Mouse (Mus musculus) forebrain, embryonic 10.5 days (tissue): ENCODE measurements at regions not wholly inside any gene's neighbourhood (a gene's known extent, or its start where the extent isn't known, plus 50 kb on each side); places are given as distances from the start of the nearest gene placed in this dataset.

Source experiments
- DNase-seq: peaks from one replicate; pipeline ENCODE4 v3.0.0-alpha.2; 2017; ENCODE audit warnings: low spot score; ENCODE audit errors: extremely low spot score
- H3K27ac ChIP-seq: fragments of 300-500 bp; sonication (generic); 2 replicates; pipeline ENCODE4 v1.5.1; 2016; ENCODE audit warnings: mild to moderate bottlenecking
- H3K27me3 ChIP-seq: fragments of 300-500 bp; sonication (generic); 2 replicates; pipeline ENCODE4 v1.6.1; 2016; ENCODE audit warnings: mild to moderate bottlenecking; ENCODE audit not compliant: poor library complexity, severe bottlenecking
- H3K36me3 ChIP-seq: fragments of 300-500 bp; sonication (generic); replicated peaks from 2 replicates; pipeline ENCODE4 v1.6.1; 2016; ENCODE audit warnings: mild to moderate bottlenecking, moderate library complexity
- H3K4me1 ChIP-seq: fragments of 300-500 bp; sonication (generic); 2 replicates; pipeline ENCODE4 v1.6.1; 2016
- H3K4me3 ChIP-seq: fragments of 300-500 bp; sonication (generic); 2 replicates; pipeline ENCODE4 v1.5.1; 2016; ENCODE audit warnings: mild to moderate bottlenecking, moderate library complexity
- H3K9me3 ChIP-seq: fragments of 300-500 bp; sonication (generic); 2 replicates; pipeline ENCODE4 v1.6.1; 2016; ENCODE audit warnings: mild to moderate bottlenecking, moderate library complexity
- WGBS: fragments of 180-500 bp; shearing (Covaris S2); methylation state at CpG from one replicate; pipeline ENCODE4 v1.1.7; 2016; 5-methylcytosine and 5-hydroxymethylcytosine counted together

DNA sequence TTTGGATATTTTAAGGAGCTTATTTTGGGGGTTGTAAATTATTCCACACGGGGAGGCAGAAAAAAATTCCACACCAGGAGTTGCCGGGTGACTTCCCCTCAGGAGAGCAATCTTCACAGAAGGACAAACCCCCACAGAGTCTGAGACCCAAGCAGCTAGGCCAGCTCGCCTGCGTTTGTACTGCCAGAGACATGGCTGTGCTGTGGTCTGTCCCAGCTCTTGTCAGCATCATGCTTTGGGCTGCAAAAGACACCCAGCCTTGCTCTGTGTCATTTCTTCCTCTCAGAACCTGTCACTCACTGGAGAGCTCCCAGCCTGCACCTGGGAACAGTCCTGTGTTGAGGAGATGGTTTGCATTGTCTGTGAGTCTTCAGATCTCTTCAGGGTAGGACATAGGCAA, 224.5 kb downstream of the Sec61b start:
- Histone ChIP-seq H3K27ac (peak overlapping the region; percentile 40; the same call in 1 of the 2 replicates), H3K36me3 (no peaks in the 10 kb centered on the region), H3K4me3 (no peak overlapping the region), H3K4me1 (peaks cover 13% of the 10 kb centered on the region), H3K9me3 (no peaks in the 10 kb centered on the region), H3K27me3 (no peaks in the 10 kb centered on the region)
- no peak for DNase-seq
- 72% methylated on average over 4 of the region's 4 CpGs for WGBS

DNA sequence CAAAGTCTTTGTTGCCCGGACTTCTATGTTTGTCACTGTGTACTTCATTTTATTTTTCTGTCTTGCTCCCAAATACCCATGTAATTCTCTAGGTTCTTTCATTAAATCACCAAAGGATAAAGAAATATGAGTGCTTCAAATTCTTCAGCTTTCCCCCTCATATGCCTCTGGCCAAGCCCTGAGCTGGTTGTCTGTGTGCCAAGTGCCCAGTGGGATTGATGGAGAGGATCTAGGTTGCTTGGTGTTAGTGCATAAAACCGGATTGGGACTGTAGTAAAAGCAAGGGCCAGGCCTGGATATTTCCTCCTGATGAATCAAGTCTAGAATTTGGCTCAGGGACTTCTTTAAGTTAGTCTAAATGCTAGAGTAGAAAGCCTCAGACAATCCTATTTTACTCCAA, 229.0 kb downstream of the Sec61b start:
- Histone ChIP-seq H3K27me3 (no peaks in the 10 kb centered on the region), H3K9me3 (no peaks in the 10 kb centered on the region), H3K4me1 (peaks cover 9% of the 10 kb centered on the region), H3K4me3 (no peak overlapping the region), H3K36me3 (no peaks in the 10 kb centered on the region), H3K27ac (no peak overlapping the region)
- 91% methylated on average over 2 of the region's 2 CpGs for WGBS
- DNase-seq: no peak

DNA sequence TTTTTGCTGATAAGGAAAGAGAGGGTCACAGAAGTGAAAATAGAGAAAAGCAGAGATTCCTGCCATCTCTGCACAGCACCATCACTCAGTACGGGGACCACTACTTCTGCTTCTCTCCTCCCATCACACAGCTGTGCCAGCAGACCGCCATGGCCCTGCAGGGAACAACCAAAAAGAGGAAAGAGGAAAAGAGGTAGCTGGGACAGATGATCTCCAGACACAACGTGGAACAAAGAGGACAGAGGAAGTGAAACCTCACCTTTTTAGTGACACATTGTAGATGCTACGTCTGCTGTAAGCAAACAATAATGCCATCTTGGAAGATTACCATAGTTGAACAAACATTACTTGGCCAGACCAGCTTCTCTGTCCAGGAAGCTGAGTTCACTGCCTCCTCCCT, 230.1 kb downstream of the Sec61b start:
- no peak overlapping the region for H3K4me3 ChIP-seq
- no peak overlapping the region for H3K27ac ChIP-seq
- H3K4me1 ChIP-seq: no peaks in the 10 kb centered on the region
- 85% methylated on average over 4 of the region's 4 CpGs for WGBS
- no peaks in the 10 kb centered on the region for H3K27me3 ChIP-seq
- DNase-seq: no peak
- H3K36me3 ChIP-seq: no peaks in the 10 kb centered on the region
- no peaks in the 10 kb centered on the region for H3K9me3 ChIP-seq

DNA sequence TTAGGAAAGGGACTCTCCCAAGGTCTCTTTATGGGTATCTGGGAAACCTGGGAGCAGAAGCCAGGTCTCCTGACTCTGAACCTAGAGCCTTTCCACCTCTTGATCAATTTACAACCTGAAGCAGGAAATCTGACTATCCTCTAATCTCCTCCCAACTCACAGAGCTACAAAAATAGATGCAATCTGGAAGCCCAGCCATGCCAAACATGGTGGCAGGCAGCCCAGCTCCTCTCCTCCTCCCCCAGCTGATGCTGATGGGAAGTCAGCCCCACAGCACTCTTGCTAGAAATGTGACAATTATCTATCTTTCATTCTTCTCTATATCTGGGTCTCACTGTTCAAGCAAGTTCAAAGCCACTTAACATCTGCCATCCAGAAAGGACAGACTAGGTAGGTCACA, 233.5 kb downstream of the Sec61b start:
- H3K4me3 ChIP-seq: no peak overlapping the region
- H3K4me1 ChIP-seq: no peaks in the 10 kb centered on the region
- no peak overlapping the region for H3K27ac ChIP-seq
- DNase-seq: no peak
- H3K27me3 ChIP-seq: no peaks in the 10 kb centered on the region
- no peaks in the 10 kb centered on the region for H3K36me3 ChIP-seq
- H3K9me3 ChIP-seq: no peaks in the 10 kb centered on the region

DNA sequence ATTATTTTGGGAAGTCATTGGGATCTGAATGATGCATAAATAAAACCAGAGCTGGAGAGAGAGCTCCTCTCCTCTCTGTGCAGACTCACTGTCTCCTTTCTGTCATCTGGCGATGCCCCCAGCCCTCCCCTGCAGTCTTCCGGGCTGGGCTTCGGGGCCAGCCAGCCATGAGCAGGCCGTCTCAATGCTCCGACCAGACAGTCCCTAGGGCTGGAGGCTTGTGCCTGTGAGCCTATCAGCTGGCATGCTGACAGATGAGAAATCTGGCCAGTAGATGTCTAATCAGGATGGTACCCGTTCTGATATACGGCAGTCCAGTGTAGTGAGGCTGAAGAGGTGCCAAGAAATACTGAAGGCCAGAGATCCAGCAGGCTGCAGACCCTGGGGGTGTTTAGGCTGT, 238.9 kb downstream of the Sec61b start:
- no peak for DNase-seq
- H3K36me3 ChIP-seq: no peaks in the 10 kb centered on the region
- H3K9me3 ChIP-seq: no peaks in the 10 kb centered on the region
- H3K4me1 ChIP-seq: no peaks in the 10 kb centered on the region
- H3K27ac ChIP-seq: no peak overlapping the region
- no peaks in the 10 kb centered on the region for H3K27me3 ChIP-seq
- 88% methylated on average over 7 of the region's 7 CpGs for WGBS
- H3K4me3 ChIP-seq: no peak overlapping the region

DNA sequence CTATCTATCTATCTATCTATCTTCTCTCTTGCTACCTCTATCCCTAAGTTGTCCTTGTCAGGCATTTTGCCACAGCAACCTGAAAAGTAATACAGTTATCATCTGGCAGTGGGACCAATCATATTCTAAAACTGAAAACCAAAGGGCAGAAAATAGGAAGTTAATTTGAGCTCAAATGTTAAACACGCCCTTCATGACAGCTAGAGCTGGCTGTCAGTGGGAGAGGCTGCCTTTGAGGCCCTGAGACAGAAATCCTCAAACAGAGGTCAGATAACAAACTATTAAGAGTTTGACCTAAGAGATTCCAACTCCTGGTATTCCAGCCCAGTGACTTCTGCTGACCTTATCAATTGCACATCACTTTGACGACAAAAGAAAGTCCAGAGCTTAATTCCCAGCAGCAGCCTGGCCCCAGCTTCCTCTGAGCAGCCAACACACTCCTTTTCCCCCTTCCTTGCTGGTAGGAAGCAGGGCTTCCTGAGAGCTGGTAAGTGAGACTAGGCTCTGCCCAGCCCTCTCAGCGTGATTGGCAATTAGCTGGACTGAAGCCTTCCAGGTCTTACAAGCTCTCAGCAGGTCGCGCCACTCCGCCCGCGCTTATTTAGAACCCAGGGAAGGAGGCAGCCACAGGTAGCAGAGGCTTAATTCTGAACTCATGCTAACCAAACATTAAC, 250.0 kb downstream of the Sec61b start:
- Histone ChIP-seq H3K27me3 (peaks cover 51% of the 10 kb centered on the region), H3K9me3 (no peaks in the 10 kb centered on the region; the same call in 1 of the 2 replicates), H3K4me1 (peaks cover 26% of the 10 kb centered on the region), H3K36me3 (no peaks in the 10 kb centered on the region), H3K4me3 (peak overlapping the region; percentile 18; the same call in 1 of the 2 replicates), H3K27ac (no peak overlapping the region)
- WGBS: 3% methylated on average over 8 of the region's 8 CpGs
- peak; percentile 53 for DNase-seq

DNA sequence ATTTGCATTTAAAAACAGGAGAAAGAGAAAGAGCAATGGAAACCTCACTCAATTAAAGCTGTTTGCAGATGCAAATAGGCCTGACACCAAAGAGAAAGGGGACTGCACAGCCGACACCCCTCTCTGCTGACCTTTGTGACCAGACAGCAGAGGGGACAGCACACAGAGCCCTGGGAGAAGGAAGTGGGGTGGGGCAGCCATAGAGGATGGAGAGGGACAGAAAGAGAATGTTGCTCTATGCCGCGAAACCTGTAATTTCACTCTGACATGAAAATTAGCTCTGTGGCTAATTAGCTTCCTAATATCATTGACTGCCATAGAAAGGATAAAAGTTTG, 250.5 kb downstream of the Sec61b start:
- no peak overlapping the region for H3K27ac ChIP-seq
- DNase-seq: no peak
- H3K36me3 ChIP-seq: no peaks in the 10 kb centered on the region
- no peaks in the 10 kb centered on the region; the same call in 1 of the 2 replicates for H3K9me3 ChIP-seq
- H3K4me3 ChIP-seq: peak overlapping the region; percentile 18; the same call in 1 of the 2 replicates
- H3K27me3 ChIP-seq: peaks cover 51% of the 10 kb centered on the region
- WGBS: 6% methylated on average over 3 of the region's 3 CpGs
- peaks cover 26% of the 10 kb centered on the region for H3K4me1 ChIP-seq

DNA sequence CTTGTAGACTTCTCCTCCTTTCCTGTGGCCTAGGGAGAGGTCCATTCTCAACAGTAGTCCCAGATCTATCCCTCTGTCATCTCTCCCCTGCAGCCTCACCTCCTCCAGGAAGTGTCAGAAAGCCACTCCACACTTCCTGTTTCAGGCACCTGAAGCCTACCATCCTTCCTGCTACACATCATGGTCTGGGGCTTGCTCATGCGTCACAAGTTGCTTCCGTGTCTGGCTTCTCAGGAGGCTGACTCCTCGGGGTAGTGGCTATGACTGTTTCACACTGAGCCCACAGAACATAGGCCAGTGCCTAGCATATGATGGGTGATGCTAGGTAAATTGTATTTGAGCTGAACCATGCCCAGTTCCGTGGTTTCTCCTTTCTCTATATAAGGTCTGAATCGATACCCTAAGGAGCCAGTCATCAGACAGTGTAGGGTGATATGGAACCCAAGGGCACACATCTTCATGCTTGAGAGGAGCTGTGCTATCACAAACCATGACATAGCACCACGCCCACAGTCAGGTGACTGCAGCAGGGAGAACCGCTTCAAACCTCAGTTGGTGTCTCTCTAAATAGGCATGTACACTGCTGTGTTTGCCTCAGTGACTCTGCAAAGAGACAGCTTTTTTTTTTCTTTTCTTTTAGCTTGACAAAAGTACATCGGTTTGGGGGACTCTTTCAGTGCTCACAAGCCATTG, 272.2 kb downstream of the Sec61b start:
- no peak overlapping the region for H3K4me3 ChIP-seq
- no peak for DNase-seq
- H3K4me1 ChIP-seq: no peaks in the 10 kb centered on the region
- 92% methylated on average over 8 of the region's 8 CpGs for whole genome bisulfite sequencing
- no peaks in the 10 kb centered on the region for H3K9me3 ChIP-seq
- no peak overlapping the region for H3K27ac ChIP-seq
- H3K27me3 ChIP-seq: no peaks in the 10 kb centered on the region
- no peaks in the 10 kb centered on the region for H3K36me3 ChIP-seq

DNA sequence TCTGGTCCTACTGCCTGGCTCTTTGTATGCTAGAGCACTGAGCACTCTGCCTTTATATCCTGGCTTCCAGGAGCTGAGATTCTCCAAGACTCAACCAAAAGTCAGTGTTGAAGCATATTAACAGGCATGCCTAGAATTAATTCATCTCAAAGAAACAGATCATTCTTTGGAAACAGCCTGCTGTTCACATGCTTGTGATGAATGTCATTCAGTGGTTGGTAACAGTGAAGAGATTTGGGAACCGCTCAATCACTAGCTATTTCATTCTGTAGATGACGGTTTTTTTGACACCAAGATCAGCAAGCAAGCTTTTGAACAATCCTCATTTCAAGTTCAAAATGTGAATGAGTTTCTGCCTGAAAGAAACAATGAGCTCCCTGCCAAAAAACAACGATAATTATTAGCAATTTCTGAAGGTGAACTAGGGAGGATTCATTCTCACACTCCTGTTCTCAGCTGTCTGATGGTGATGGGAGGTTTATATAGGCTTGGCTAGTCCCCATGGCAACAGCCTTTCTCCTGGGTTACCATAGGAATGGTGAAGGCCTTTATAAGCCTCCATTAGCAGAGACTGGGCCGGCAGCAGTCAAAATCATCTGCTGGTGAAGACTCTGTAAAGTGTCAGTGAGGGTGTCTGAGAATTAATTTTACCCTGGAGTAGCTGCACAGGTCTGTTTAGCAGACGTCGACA, 272.6 kb upstream of the Nr4a3 start:
- Histone ChIP-seq H3K27ac (no peak overlapping the region), H3K9me3 (no peaks in the 10 kb centered on the region), H3K4me3 (no peak overlapping the region), H3K27me3 (no peaks in the 10 kb centered on the region), H3K36me3 (no peaks in the 10 kb centered on the region), H3K4me1 (peaks cover 10% of the 10 kb centered on the region)
- DNase-seq: no peak
- 82% methylated on average over 6 of the region's 6 CpGs for WGBS

DNA sequence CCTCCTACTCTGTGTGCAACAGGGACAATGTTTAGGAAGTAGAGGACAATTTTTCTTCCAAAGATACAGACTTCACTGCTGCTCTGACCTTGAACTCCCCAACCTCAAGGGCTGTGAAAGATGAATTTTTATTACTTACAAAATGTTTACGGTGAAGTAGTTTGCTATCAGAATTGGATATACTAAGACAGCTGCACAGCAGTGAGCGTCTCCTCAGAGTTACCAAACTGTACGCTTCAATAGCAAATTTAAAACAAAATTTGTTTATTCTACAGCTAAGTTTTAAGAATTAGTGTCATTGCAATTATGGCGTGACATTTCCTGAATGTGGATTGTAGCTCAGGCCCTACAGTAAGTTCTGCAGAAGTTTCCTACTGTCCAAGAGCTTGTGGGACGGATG, 270.3 kb upstream of the Nr4a3 start:
- no peak for DNase-seq
- WGBS: 94% methylated on average over 5 of the region's 5 CpGs
- Histone ChIP-seq H3K27ac (no peak overlapping the region), H3K9me3 (no peaks in the 10 kb centered on the region), H3K4me1 (peaks cover 10% of the 10 kb centered on the region), H3K27me3 (no peaks in the 10 kb centered on the region), H3K36me3 (no peaks in the 10 kb centered on the region), H3K4me3 (no peak overlapping the region)

DNA sequence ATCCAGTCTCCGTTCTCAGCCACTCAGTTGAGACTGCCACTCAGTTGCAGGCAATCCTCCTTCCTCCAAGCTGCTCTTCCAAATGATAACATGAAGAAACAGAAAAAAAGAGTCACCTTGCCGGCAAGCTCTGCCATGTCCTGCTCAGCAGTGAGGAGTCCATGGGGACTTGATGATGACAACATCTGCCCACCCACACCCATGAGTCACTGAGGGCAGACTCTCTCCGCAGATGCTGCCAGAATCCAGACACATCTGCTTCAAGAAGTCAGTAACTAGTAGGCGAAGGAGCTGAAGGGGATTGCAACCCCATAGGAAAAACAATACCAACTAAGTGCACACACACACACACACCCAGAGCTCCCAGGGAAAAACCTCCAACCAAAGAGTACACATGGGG, 263.9 kb upstream of the Nr4a3 start:
- H3K36me3 ChIP-seq: no peaks in the 10 kb centered on the region
- H3K27ac ChIP-seq: no peak overlapping the region
- H3K27me3 ChIP-seq: no peaks in the 10 kb centered on the region
- H3K9me3 ChIP-seq: no peaks in the 10 kb centered on the region
- no peak overlapping the region for H3K4me3 ChIP-seq
- no peaks in the 10 kb centered on the region for H3K4me1 ChIP-seq
- 96% methylated on average over 4 of the region's 4 CpGs for WGBS
- DNase-seq: no peak

DNA sequence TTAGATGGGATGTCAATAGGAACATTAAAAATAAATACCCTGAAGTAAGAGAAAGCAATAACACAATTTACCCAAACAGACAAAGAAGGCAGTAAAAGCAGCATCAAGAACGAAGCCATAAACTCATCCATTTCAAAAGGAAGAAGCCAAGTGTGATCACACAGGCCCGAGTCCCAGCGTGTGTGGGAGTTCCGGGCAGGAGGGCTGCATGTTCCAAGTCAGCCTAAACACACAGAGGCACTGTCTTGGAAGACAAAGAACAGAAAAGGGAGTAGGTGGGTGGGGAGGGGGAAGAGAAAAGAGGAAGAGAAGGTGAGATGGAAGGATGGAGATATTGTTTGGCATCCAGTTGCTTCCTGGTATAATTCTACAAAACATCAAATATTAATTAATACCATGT, 248.0 kb upstream of the Nr4a3 start:
- H3K27ac ChIP-seq: no peak overlapping the region
- no peaks in the 10 kb centered on the region for H3K27me3 ChIP-seq
- no peak overlapping the region for H3K4me3 ChIP-seq
- no peaks in the 10 kb centered on the region for H3K36me3 ChIP-seq
- no peak for DNase-seq
- no peaks in the 10 kb centered on the region for H3K4me1 ChIP-seq
- H3K9me3 ChIP-seq: no peaks in the 10 kb centered on the region
- WGBS: 90% methylated on average over 4 of the region's 4 CpGs

DNA sequence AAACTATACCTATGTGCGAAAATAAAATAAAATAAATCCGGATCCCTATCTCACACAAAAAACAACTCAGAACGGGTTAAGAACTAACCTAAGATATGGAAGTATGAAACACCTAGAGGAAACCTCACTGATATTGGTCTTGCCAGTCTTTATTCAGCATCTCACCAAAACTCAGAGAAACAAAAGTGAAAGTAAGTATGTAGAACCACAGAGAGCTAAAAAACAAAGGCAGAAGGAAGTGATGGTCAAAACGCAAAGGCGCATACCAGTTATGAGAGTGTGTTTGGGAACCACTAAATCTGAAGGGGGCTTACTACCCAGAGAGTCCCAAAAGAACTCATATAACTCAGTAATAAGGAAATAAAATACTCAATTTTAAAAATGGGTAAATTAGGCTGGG, 245.8 kb upstream of the Nr4a3 start:
- no peaks in the 10 kb centered on the region for H3K9me3 ChIP-seq
- no peak for DNase-seq
- H3K36me3 ChIP-seq: no peaks in the 10 kb centered on the region
- no peak overlapping the region for H3K4me3 ChIP-seq
- no peak overlapping the region for H3K27ac ChIP-seq
- no peaks in the 10 kb centered on the region for H3K4me1 ChIP-seq
- WGBS: 94% methylated on average over 5 of the region's 5 CpGs
- no peaks in the 10 kb centered on the region for H3K27me3 ChIP-seq
